Mouse (Mus musculus) liver, embryonic 11.5 days (tissue): Measurements from ENCODE around the gene Fgfr2. TPM values are rescaled to one million over a fixed set of nuclear protein-coding genes. Genes with fewer than 3 reads are reported as not detected.
"Not testable (repeated sequence)": the region's sequence is repeated elsewhere in the genome, so short reads cannot be mapped to it uniquely, and the experiment has no call there.

Source experiments
- ATAC-seq: fragments of 200-750 bp; cut with Nextera tagmentation; replicated peaks from 2 replicates; pipeline ENCODE4 v1.8.0; 2017; ENCODE audit warnings: moderate number of reproducible peaks, mild to moderate bottlenecking, moderate TSS enrichment, moderate library complexity; ENCODE audit not compliant: low FRiP score
- DNase-seq: peaks from one replicate; pipeline ENCODE4 v3.0.0-alpha.2; 2017; ENCODE audit warnings: low spot score
- H3K27ac ChIP-seq: fragments of 300-500 bp; sonication (generic); 2 replicates; pipeline ENCODE4 v1.5.1; 2014; ENCODE audit warnings: mild to moderate bottlenecking, low read depth, low read length, control low read depth
- H3K27me3 ChIP-seq: fragments of 300-500 bp; sonication (generic); replicated peaks from 2 replicates; pipeline ENCODE4 v1.6.1; 2014; ENCODE audit warnings: low read length, mixed read lengths; ENCODE audit not compliant: control insufficient read depth, insufficient read depth
- H3K36me3 ChIP-seq: fragments of 300-500 bp; sonication (generic); 2 replicates; pipeline ENCODE4 v1.6.1; 2014; ENCODE audit warnings: mild to moderate bottlenecking, low read length, moderate library complexity, mixed read lengths; ENCODE audit not compliant: control insufficient read depth, insufficient read depth
- H3K4me1 ChIP-seq: fragments of 300-500 bp; sonication (generic); replicated peaks from 2 replicates; pipeline ENCODE4 v1.6.1; 2014; ENCODE audit warnings: low read length, mixed read lengths; ENCODE audit not compliant: control insufficient read depth, insufficient read depth
- H3K4me2 ChIP-seq: fragments of 300-500 bp; sonication (generic); 2 replicates; pipeline ENCODE4 v1.6.1; 2014; ENCODE audit warnings: mild to moderate bottlenecking, control low read depth, moderate library complexity
- H3K4me3 ChIP-seq: fragments of 300-500 bp; sonication (generic); 2 replicates; pipeline ENCODE4 v1.5.1; 2014; ENCODE audit warnings: low read depth, low read length, control low read depth
- H3K9ac ChIP-seq: fragments of 300-500 bp; sonication (generic); 2 replicates; pipeline ENCODE4 v1.6.1; 2014; ENCODE audit warnings: low read depth, low read length, control low read depth
- H3K9me3 ChIP-seq: fragments of 300-500 bp; sonication (generic); 2 replicates; pipeline ENCODE4 v1.6.1; 2016; ENCODE audit warnings: low read length, inconsistent platforms, mixed read lengths; ENCODE audit not compliant: control insufficient read depth
- WGBS: fragments of 180-500 bp; shearing (Covaris S2); extraction: QIAGEN DNeasy Blood & Tissue Kit; methylation state at CpG from one replicate; pipeline ENCODE4 v1.1.7; 2014; 5-methylcytosine and 5-hydroxymethylcytosine counted together
- polyA plus RNA-seq: library from polyadenylated mRNA; unstranded; fragments of >200 nt; fragmentation: Nextera tagmentation; extraction: Ambion mirVana; gene quantifications from 2 replicates; pipeline ENCODE4 v1.2.1, GENCODE M21; 2014

Fgfr2 gene
- polyA plus RNA-seq, 1 experiment from 2014 or later = 32.6 TPM

DNA sequence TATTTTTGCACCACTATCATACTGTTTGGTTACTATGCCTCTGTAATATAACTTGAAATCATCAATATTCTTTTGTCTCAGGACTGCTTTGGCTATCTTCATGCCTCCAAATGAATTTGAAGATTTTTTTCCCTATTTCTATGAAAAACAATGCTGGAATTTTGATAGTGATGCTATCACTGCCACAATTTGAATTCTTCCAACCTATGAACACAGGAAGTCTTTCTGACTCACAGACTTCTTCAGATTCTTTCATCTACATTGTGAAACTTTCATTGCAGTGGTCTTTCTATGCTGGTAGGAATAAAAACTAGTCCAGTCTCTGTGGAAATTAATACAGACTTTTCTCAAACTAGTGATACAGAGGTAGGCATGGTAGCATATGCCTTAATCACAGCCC is 2631.1 kb downstream of the Fgfr2 start:
- Histone ChIP-seq H3K9ac (no peak overlapping the region), H3K9me3 (no peaks in the 10 kb centered on the region), H3K27ac (no peak overlapping the region), H3K36me3 (peaks cover 6% of the 10 kb centered on the region), H3K4me1 (no peaks in the 10 kb centered on the region), H3K4me2 (no peak overlapping the region), H3K27me3 (no peaks in the 10 kb centered on the region), H3K4me3 (no peak overlapping the region)
- DNase-seq (no peak), ATAC-seq (no peak)

DNA sequence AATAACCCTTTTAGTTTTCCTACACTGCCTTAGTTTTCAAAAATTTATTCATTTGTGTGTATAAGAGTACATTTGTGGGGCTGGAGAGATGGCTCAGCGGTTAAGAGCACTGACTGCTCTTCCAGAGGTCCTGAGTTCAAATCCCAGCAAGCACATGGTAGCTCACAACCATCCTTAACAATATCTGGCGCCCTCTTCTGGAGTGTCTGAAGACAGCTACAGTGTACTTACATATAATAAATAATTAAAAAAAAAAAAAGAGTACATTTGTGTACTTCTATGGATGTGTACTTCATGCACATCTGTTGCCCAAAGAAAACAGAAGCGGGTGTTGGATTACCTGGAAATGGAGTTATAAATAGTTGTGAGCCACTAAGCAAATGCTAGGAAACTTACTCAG is 2644.1 kb downstream of the Fgfr2 start:
- not testable (repeated sequence) for H3K4me3 ChIP-seq, H3K27me3 ChIP-seq, H3K4me2 ChIP-seq, ATAC-seq, H3K9ac ChIP-seq, H3K27ac ChIP-seq, H3K4me1 ChIP-seq, DNase-seq, H3K36me3 ChIP-seq, H3K9me3 ChIP-seq
- WGBS = 82% methylated on average over 3 of the region's 3 CpGs

GRCm38 (mm10) chr7:130475970-130476369 is 2647.2 kb downstream of the Fgfr2 start:
- 54% methylated on average over 2 of the region's 2 CpGs for WGBS

DNA sequence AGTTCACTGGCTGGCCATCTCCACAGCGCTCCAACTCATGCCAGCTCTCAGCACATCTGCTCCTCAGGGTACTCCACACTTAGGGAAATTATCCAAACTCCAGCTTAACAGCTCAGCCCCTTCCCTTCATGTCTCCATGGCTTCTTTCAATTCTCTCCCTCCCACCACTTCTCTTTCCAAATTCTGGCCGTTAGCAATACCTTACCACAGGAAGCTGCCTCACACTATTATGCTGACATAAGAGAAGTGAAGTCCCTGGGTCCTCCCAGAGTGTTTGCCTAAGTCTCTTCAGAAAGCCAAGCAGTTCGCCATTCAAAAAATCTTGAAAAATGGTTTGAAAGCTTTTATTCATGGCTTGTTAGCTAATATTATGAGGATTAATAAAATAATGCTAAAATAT is 2649.3 kb downstream of the Fgfr2 start:
- Histone ChIP-seq H3K36me3 (no peaks in the 10 kb centered on the region; the same call in 1 of the 2 replicates), H3K4me2 (no peak overlapping the region), H3K27me3 (no peaks in the 10 kb centered on the region), H3K4me1 (no peaks in the 10 kb centered on the region; the same call in 1 of the 2 replicates), H3K9ac (no peak overlapping the region), H3K9me3 (no peaks in the 10 kb centered on the region), H3K4me3 (no peak overlapping the region), H3K27ac (no peak overlapping the region)
- WGBS = 70% methylated on average over 3 of the region's 3 CpGs
- ATAC-seq (no peak), DNase-seq (no peak)

More at GRCm38 (mm10) chr7:130475970-130476369, 2647.2 kb downstream of the Fgfr2 start:
- Histone ChIP-seq H3K27ac (no peak overlapping the region), H3K36me3 (peaks cover 2% of the 10 kb centered on the region; the same call in 1 of the 2 replicates), H3K27me3 (no peaks in the 10 kb centered on the region), H3K4me1 (no peaks in the 10 kb centered on the region; the same call in 1 of the 2 replicates), H3K4me3 (no peak overlapping the region), H3K9me3 (no peaks in the 10 kb centered on the region), H3K9ac (no peak overlapping the region), H3K4me2 (no peak overlapping the region)
- DNase-seq (no peak), ATAC-seq (peak; percentile 74; the same call in 1 of the 2 replicates)

DNA sequence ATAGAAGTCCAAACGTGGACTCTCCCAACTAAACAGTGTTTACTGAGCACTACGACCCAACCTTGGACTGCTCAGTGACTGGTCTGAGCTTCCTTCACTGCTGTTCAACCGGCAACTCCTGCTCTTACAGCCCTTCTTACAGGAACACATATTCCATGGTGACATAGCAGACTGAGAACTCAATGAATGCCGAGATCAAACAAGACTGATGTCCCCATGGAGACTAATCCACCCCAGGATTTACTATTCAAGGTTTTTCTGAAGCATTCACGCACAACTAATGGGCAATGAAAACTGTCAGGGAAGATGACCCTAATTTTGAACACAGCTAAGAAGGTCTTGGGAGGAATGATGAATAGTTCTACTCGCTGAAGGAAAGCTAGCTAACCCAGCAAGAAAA is 2650.5 kb downstream of the Fgfr2 start:
- H3K9me3 ChIP-seq = no peaks in the 10 kb centered on the region
- no peak overlapping the region for H3K4me3 ChIP-seq
- DNase-seq (no peak), ATAC-seq (no peak)
- no peaks in the 10 kb centered on the region; the same call in 1 of the 2 replicates for H3K36me3 ChIP-seq
- H3K27me3 ChIP-seq = no peaks in the 10 kb centered on the region
- H3K9ac ChIP-seq = no peak overlapping the region
- 88% methylated on average over 6 of the region's 6 CpGs for WGBS
- no peak overlapping the region for H3K27ac ChIP-seq
- no peak overlapping the region for H3K4me2 ChIP-seq
- no peaks in the 10 kb centered on the region; the same call in 1 of the 2 replicates for H3K4me1 ChIP-seq

DNA sequence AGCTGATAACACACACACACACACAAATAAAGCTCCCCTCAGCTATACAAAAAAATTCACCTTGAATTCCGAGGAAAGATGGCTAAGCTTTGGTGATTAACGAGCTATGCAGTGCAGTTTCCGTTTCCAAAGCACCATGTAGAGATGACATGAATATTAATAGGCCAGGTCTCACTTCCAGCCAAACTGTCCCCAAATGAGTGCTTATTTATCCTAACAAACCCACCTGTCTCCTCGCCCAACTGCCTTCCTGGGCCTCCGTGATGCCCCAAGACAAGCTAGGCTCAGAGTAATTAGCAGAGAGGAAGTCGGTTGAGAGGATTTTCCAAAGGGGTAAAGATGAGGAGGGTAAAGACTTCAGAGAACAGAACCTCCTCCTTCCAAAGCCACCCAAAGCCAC is 2652.1 kb downstream of the Fgfr2 start:
- ATAC-seq = no peak
- Histone ChIP-seq H3K4me3 (no peak overlapping the region), H3K9me3 (no peaks in the 10 kb centered on the region)

GRCm38 (mm10) chr7:130455587-130456246 is 2667.4 kb downstream of the Fgfr2 start:
- no peak for DNase-seq
- ATAC-seq = no peak
- H3K36me3 ChIP-seq = peaks cover 6% of the 10 kb centered on the region
- H3K4me1 ChIP-seq = no peaks in the 10 kb centered on the region
- H3K9me3 ChIP-seq = no peaks in the 10 kb centered on the region
- no peak overlapping the region for H3K4me3 ChIP-seq
- no peaks in the 10 kb centered on the region for H3K27me3 ChIP-seq
- WGBS = 89% methylated on average over 4 of the region's 4 CpGs
- H3K4me2 ChIP-seq = no peak overlapping the region
- H3K9ac ChIP-seq = no peak overlapping the region
- H3K27ac ChIP-seq = no peak overlapping the region

More for the DNA sequence above, 2652.1 kb downstream of the Fgfr2 start:
- H3K36me3 ChIP-seq = no peaks in the 10 kb centered on the region; the same call in 1 of the 2 replicates
- no peak overlapping the region for H3K27ac ChIP-seq
- no peak for DNase-seq
- WGBS = 74% methylated on average over 6 of the region's 6 CpGs
- no peaks in the 10 kb centered on the region for H3K27me3 ChIP-seq
- H3K4me2 ChIP-seq = no peak overlapping the region
- H3K4me1 ChIP-seq = no peaks in the 10 kb centered on the region; the same call in 1 of the 2 replicates
- no peak overlapping the region for H3K9ac ChIP-seq

DNA sequence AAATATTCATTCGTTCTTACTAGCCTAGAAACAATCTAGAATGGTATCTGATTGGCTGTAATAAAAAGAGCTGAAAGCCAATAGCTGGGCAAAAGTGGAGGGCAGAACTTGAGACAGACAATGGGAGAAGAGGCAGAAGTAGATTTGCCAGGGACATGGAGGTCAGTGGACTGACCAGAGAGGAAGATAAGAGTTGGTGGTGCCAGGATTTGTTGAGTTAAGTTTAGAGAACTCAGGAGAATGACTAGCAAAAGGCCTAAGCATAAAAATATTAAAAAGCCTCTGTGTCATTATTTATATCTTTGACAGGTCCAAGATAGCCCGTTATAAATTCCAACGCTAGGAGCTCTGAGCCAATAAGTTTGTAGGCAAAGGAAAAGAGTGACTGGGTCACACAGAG is 2668.9 kb downstream of the Fgfr2 start:
- no peak overlapping the region for H3K4me2 ChIP-seq
- H3K27me3 ChIP-seq = no peaks in the 10 kb centered on the region
- no peak for DNase-seq
- H3K27ac ChIP-seq = no peak overlapping the region
- ATAC-seq = no peak
- peaks cover 10% of the 10 kb centered on the region for H3K36me3 ChIP-seq
- H3K4me1 ChIP-seq = no peaks in the 10 kb centered on the region
- 83% methylated on average over 3 of the region's 3 CpGs for WGBS
- H3K9me3 ChIP-seq = no peaks in the 10 kb centered on the region
- no peak overlapping the region for H3K4me3 ChIP-seq
- H3K9ac ChIP-seq = no peak overlapping the region

DNA sequence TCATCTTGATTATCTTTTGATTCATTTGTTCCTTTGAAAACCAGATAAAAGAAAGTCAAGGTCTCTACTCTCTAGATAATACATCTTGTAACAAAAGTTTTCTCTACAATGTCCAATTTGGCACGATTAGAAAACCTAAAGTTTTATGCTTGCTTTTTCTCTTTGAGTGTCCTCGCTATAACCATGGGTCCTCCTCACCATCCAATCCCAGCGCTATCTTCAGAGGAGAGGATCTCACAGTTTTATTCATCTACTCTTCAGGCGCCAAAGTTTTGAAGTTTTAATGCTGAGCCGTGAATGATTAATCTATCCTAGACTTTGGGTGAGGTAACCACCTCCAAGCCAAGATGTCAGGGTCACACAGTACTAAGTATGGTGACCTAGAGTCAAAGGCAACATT is 2687.4 kb downstream of the Fgfr2 start:
- H3K4me1 ChIP-seq = no peaks in the 10 kb centered on the region
- DNase-seq = no peak
- H3K9me3 ChIP-seq = no peaks in the 10 kb centered on the region
- no peak overlapping the region for H3K27ac ChIP-seq
- H3K27me3 ChIP-seq = no peaks in the 10 kb centered on the region
- H3K4me2 ChIP-seq = no peak overlapping the region
- peaks cover 2% of the 10 kb centered on the region; the same call in 1 of the 2 replicates for H3K36me3 ChIP-seq
- WGBS = 94% methylated on average over 5 of the region's 5 CpGs
- no peak overlapping the region for H3K4me3 ChIP-seq
- no peak overlapping the region for H3K9ac ChIP-seq
- no peak for ATAC-seq
